Mouse (Mus musculus) G1E (cell line): ENCODE data around the gene Spon1. TPM values are rescaled to one million over a fixed set of nuclear protein-coding genes. Genes with fewer than 3 reads are reported as not detected.

Experiments
- ATAC-seq: 2 replicates; pipeline ENCODE4 v1.8.0; 2016; ENCODE audit warnings: mild to moderate bottlenecking; ENCODE audit not compliant: insufficient number of reproducible peaks, poor library complexity, low FRiP score, severe bottlenecking; ENCODE audit errors: extremely low read depth
- DNase-seq: peaks from one replicate; pipeline ENCODE4 v3.0.0; 2012; ENCODE audit warnings: low spot score
- H3K27me3 ChIP-seq: 2 replicates; pipeline ENCODE4 v1.6.1; 2012; ENCODE audit warnings: mild to moderate bottlenecking, low read length, inconsistent platforms; ENCODE audit not compliant: insufficient read depth
- H3K36me3 ChIP-seq: replicated peaks from 2 replicates; pipeline ENCODE3; 2012; ENCODE audit warnings: mild to moderate bottlenecking, inconsistent platforms
- H3K4me1 ChIP-seq: 2 replicates; pipeline ENCODE4 v1.6.1; 2012; ENCODE audit warnings: low read depth, low read length, inconsistent platforms, mixed read lengths; ENCODE audit not compliant: insufficient read depth
- H3K4me3 ChIP-seq: 2 replicates; pipeline ENCODE4 v1.5.1; 2012; ENCODE audit warnings: low read depth, mild to moderate bottlenecking, inconsistent platforms, low read length, moderate library complexity, mixed read lengths
- H3K9me3 ChIP-seq: replicated peaks from 2 replicates; pipeline ENCODE4 v1.6.1; 2012; ENCODE audit warnings: inconsistent platforms
- CTCF ChIP-seq: IDR thresholded peaks from 2 replicates; pipeline ENCODE4 v1.5.1; 2012; ENCODE audit warnings: low read depth, low read length, inconsistent platforms, mixed read lengths
- GATA1 ChIP-seq: IDR thresholded peaks from 2 replicates; pipeline ENCODE4 v1.6.1; 2012; ENCODE audit warnings: borderline replicate concordance, low read length, inconsistent platforms, mixed read lengths
- GATA2 ChIP-seq: IDR thresholded peaks from 2 replicates; pipeline ENCODE4 v1.6.1; 2012; ENCODE audit warnings: low read depth, low read length, inconsistent platforms, borderline replicate concordance
- POLR2AphosphoS5 ChIP-seq: IDR thresholded peaks from 2 replicates; pipeline ENCODE4 v1.6.1; 2012; ENCODE audit warnings: low read depth, low read length, inconsistent platforms; ENCODE audit not compliant: insufficient replicate concordance
- TAL1 ChIP-seq: conservative IDR thresholded peaks from 2 replicates; pipeline ENCODE4 v1.6.1; 2012; ENCODE audit warnings: low read depth, low read length, inconsistent platforms, mixed read lengths
- polyA plus RNA-seq: library from polyadenylated mRNA; stranded (reverse); fragments of >175 nt; gene quantifications from 2 replicates; pipeline ENCODE4 v1.2.3, GENCODE M21; 2012
- total RNA-seq, 2 experiments: library from RNA; stranded (forward) in 1 of 2; stranded (reverse) in 1 of 2; fragments of 200-1000 nt in 1 of 2; fragments of >200 nt in 1 of 2; fragmentation: Nextera tagmentation in 1 of 2; gene quantifications; 2 replicates each; pipeline ENCODE4 v1.2.3; 2014 to 2017

Gene Spon1
- total RNA-seq (2014; fragmentation: Nextera tagmentation) (not detected in 2 replicates), total RNA-seq (2017) (0.05 and 0.06 TPM in 2 replicates), polyA plus RNA-seq (not detected in 2 replicates)

DNA sequence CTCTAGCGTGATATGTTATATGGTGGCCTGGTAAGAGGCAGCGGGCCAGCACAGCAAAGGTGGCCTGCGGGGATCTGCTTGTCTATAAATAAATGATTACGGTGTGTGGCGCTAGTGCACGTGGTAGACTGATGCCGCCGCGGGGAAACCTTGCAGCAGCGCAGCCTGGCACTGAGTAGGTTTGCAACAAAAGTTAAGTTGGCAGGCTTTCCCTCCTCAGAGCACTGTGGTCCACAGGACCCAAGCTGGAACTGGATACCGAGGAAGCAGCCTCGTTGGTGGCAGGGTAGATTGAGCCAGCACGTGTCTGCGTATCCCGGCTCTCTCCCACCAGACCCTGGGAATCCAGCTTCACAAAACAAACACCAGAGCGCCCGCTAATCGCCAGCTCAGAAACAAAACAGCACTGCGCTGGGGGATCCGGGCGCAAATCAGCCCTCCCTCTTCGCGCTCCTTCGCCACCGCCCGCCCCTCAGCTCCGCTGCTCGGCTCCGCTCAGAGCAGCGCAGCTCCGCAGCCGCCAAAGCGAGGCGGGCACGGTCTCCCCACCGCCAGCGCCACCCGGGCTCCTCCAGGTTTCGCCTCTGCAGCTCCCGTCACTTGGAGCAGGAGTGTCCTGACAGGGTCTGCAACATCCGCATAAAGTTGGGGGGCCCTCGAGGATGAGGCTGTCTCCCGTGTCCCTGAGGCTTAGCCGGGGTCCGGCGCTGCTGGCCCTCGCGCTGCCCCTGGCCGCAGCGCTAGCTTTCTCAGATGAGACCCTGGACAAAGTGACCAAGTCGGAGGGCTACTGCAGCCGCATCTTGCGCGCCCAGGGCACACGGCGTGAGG is at the start of gene Spon1:
Spon1 (plus strand) TSS at position 332 of the 831 bp plus-strand sequence.
- H3K27me3 ChIP-seq: peaks cover 6% of the 10 kb centered on the region; the same call in 1 of the 2 replicates
- no peak for ATAC-seq

DNA sequence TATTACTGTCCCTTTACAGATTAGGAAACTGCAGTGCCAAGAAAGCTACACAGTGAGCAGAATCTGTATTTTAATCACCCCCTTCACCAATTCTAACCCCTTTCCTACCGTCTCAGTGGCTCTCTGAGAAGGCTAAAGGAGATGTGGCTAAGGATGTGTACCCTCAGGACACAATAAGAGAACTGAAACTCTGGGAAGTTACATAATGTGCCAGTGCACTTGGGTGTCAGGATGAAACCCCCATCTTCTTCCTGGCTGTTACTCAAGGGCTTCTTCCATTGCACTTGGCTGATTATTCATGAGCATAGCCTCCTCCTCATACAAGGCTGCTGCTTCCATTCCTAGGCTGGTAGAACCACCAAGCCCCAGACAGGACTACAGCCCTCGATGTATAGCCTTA is 43.8 kb upstream of the Spon1 start:
- TF ChIP-seq TAL1: no peak
- no peak for TF ChIP-seq GATA1
- TF ChIP-seq POLR2AphosphoS5: no peak
- no peak for TF ChIP-seq GATA2
- no peak for TF ChIP-seq CTCF
- H3K36me3 ChIP-seq: no peaks in the 10 kb centered on the region
- H3K4me1 ChIP-seq: no peaks in the 10 kb centered on the region
- H3K27me3 ChIP-seq: 0 out of 2 replicates have a peak, but pooled peaks cover 3% of the 10 kb centered on the region
- H3K4me3 ChIP-seq: no peak overlapping the region
- DNase-seq (no peak), ATAC-seq (no peak)
- no peaks in the 10 kb centered on the region for H3K9me3 ChIP-seq

More for the DNA sequence above, at the start of gene Spon1:
- DNase-seq: no peak
- peaks cover 11% of the 10 kb centered on the region for H3K9me3 ChIP-seq
- no peaks in the 10 kb centered on the region for H3K36me3 ChIP-seq
- TF ChIP-seq POLR2AphosphoS5: no peak
- no peak for TF ChIP-seq GATA1
- TF ChIP-seq CTCF: no peak
- TF ChIP-seq TAL1: no peak
- no peak for TF ChIP-seq GATA2
- no peak within 1 kb of the TSS for H3K4me3 ChIP-seq
- no peaks in the 10 kb centered on the region for H3K4me1 ChIP-seq

DNA sequence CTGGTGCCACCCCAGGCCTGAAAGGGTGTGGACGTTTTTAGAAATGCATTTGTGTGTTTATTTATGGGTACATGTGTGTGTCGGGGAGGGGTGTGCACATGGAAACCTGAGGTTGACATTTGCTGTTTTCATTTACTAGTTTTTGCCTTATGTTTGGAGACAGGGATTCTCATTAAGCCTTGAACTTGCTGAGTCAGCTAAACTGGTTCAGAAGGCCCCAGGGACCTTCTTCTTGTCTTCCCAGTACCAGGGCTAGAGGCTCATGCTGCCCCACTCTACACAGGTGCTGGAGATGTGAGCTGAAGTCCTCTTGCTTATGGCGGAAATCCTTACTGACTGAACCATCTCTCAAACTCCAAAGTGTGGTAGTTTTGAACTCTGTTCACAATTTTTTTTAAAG is 41.9 kb upstream of the Spon1 start:
- H3K9me3 ChIP-seq: no peaks in the 10 kb centered on the region
- H3K36me3 ChIP-seq: no peaks in the 10 kb centered on the region
- no peak for TF ChIP-seq CTCF
- TF ChIP-seq POLR2AphosphoS5: no peak
- TF ChIP-seq GATA2: no peak
- no peak for TF ChIP-seq GATA1
- no peak for TF ChIP-seq TAL1
- DNase-seq (no peak), ATAC-seq (no peak)
- no peaks in the 10 kb centered on the region for H3K4me1 ChIP-seq
- 0 out of 2 replicates have a peak, but pooled peaks cover 3% of the 10 kb centered on the region for H3K27me3 ChIP-seq
- H3K4me3 ChIP-seq: no peak overlapping the region

DNA sequence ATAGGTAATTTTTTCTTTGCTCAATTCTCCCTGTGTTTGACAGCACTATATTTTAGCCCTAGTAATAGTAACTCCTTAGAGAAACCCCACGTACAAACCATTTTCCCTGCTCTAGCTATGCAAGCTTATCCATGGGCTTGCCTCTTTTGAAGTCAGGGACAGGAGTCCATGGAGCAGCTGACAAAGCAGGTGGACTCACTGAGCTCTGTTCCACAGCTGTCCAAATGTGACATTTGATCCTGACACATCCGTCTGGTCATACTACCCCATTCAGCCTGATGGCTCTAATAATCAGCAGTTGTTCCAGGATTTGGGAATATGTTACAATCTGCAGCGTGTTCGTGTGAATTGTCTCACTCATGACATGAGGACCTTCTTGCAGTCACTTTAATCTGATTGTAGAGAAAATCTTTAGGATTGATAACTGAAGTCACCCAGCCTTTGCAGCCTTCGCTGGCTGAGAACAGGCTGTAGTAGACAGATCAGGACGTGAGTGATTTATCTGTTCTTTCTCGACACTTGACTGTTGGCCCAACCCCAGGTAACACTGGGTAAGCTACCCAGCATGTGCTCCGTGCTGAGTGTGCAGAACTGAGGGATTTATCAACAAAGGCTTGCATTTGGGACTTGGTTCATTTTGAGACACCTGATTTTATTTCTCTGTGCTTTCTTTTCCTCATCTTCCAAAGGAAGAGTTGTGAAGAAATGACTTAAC is 37.6 kb upstream of the Spon1 start:
- TF ChIP-seq GATA1 (no peak), POLR2AphosphoS5 (no peak), TAL1 (no peak), GATA2 (no peak), CTCF (no peak)
- no peak for ATAC-seq
- H3K27me3 ChIP-seq: 0 out of 2 replicates have a peak, but pooled peaks cover 3% of the 10 kb centered on the region

DNA sequence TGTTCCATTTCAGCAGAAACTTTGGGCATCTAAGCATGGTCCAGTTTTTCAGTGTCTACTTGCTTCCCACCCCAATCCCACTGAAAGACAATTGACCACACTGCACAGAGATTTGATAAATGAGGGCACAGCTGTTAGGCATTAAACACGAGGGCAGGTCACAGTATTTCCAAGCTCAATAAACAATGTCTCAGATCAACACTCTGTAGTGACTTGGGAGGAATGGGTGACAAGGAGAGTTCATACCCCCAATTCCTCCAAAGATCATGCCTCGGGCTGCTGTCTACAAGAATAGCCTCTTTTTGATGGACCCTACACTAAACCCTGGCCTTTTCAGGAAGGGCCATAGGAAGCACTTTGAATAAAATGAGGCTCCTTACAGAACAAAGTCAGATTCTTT is 36.9 kb upstream of the Spon1 start:
- Histone ChIP-seq H3K9me3 (no peaks in the 10 kb centered on the region), H3K4me1 (no peaks in the 10 kb centered on the region), H3K36me3 (no peaks in the 10 kb centered on the region), H3K27me3 (0 out of 2 replicates have a peak, but pooled peaks cover 3% of the 10 kb centered on the region), H3K4me3 (no peak overlapping the region)
- DNase-seq (no peak), ATAC-seq (no peak)
- no peak for TF ChIP-seq GATA2
- no peak for TF ChIP-seq GATA1
- TF ChIP-seq TAL1: no peak
- no peak for TF ChIP-seq CTCF
- no peak for TF ChIP-seq POLR2AphosphoS5

More for the DNA sequence above, 37.6 kb upstream of the Spon1 start:
- H3K9me3 ChIP-seq: no peaks in the 10 kb centered on the region
- H3K4me3 ChIP-seq: no peak overlapping the region
- H3K36me3 ChIP-seq: no peaks in the 10 kb centered on the region
- H3K4me1 ChIP-seq: no peaks in the 10 kb centered on the region
- DNase-seq: no peak

DNA sequence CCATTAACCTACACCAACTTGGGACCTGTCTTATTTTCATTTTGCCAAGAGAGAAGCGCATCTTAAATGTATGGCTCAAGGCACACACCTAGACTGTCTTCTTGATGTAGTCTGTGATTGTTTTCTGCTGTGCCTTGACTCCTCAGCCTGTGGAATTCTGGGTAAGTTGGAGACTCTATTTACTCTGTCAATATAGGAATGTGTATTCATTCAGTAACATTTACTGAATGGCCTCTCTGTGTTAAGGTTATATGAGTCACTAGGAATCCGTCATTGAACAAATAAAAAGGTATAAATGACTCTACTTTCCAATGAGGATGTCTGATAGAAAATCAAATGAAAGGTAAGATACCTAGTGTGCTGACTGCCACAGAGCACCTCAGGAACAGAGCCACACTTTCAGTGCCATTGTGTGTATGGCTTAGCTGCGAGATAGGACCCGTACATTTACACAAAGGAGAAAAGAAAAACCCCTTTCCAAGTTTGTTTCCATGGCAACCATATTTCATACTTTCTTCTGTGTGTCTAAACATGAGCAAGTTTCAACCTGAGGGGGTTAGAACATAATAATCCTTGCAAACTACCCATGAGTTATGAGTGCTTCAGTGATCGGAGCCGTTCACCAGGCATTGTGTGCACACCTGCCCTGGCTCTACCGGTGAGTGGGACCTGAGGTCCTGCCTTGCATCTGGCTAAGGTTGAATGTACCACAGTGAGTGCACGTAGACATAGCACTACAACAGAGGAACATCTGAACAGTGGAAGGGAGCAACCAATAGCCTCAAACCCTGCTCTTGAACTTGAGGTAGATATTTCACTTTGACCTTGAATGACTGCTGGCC is 35.2 kb upstream of the Spon1 start:
- TF ChIP-seq POLR2AphosphoS5 (no peak), TAL1 (no peak), GATA2 (no peak), CTCF (no peak), GATA1 (no peak)
- Histone ChIP-seq H3K27me3 (0 out of 2 replicates have a peak, but pooled peaks cover 3% of the 10 kb centered on the region), H3K4me3 (no peak overlapping the region), H3K36me3 (no peaks in the 10 kb centered on the region), H3K9me3 (no peaks in the 10 kb centered on the region), H3K4me1 (no peaks in the 10 kb centered on the region)
- ATAC-seq (no peak), DNase-seq (no peak)
